In the genomic region with DNA sequence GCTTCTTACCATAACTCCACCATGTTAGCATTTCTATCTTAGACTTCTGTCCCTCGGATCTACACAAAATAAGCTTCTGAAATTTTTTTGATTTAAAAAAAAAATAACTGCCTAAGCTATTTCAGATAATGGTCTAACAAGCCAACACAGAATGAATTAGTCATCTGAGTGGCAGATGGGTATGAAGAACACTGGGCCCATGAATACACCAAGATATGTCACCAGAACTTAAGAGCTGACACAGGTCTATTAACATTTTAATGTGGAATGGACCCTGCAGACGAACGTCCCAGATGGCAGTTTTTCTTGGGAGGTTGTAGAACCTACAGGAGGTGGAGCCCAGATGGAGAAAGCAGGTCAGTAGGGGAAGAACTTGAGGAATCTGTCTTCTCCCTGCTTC, we compare ENCODE assay signal across 18 mouse cellular contexts.
"Had no signal": no experiment of that assay in that cellular context is flagged by ENCODE, and none has a peak within 500 bp of the region (broad histone marks: within the 10 kb centered on the region; RNA-seq: fewer than 3 reads in every experiment).

No protein-coding gene starts in this region.

- H3K36me3 ChIP-seq: midbrain, embryonic 10.5 days; midbrain, embryonic 13.5 days; midbrain, embryonic 15.5 days; neural tube, embryonic 13.5 days; neural tube, embryonic 15.5 days had no signal

- ATAC-seq: midbrain, embryonic 13.5 days; midbrain, embryonic 15.5 days had no signal

- H3K27ac ChIP-seq: midbrain, embryonic 10.5 days; midbrain, embryonic 13.5 days; midbrain, embryonic 15.5 days; neural tube, embryonic 13.5 days; neural tube, embryonic 15.5 days had no signal

- H3K4me3 ChIP-seq: midbrain, embryonic 10.5 days; midbrain, embryonic 13.5 days; midbrain, embryonic 15.5 days; myocyte; neural tube, embryonic 13.5 days; neural tube, embryonic 15.5 days had no signal

- H3K27me3 ChIP-seq: midbrain, embryonic 13.5 days; midbrain, embryonic 15.5 days; neural tube, embryonic 13.5 days; neural tube, embryonic 15.5 days had no signal

- H3K9me3 ChIP-seq: midbrain, embryonic 10.5 days; midbrain, embryonic 13.5 days; midbrain, embryonic 15.5 days; neural tube, embryonic 13.5 days; neural tube, embryonic 15.5 days had no signal

- H3K9ac ChIP-seq: lung, embryonic 14.5 days; midbrain, embryonic 13.5 days; midbrain, embryonic 15.5 days; neural tube, embryonic 13.5 days; neural tube, embryonic 15.5 days had no signal

- H3K4me2 ChIP-seq: lung, embryonic 14.5 days; midbrain, embryonic 13.5 days; midbrain, embryonic 15.5 days; neural tube, embryonic 13.5 days; neural tube, embryonic 15.5 days had no signal

- H3K4me1 ChIP-seq: midbrain, embryonic 10.5 days; midbrain, embryonic 13.5 days; midbrain, embryonic 15.5 days; neural tube, embryonic 13.5 days; neural tube, embryonic 15.5 days had no signal

- DNase-seq: lung, adult 18-20 months; lung, embryonic 14.5 days; lung, postnatal 10 days; lung, postnatal 4 days; retina, postnatal 1 day; right cerebral cortex, adult 18-20 months; right cerebral cortex, postnatal 25 days; right cerebral cortex, postnatal 4 days; spleen, adult 18-20 months; thymus, adult 18-20 months; thymus, postnatal 14 days; thymus, postnatal 36 days had no signal
